Mouse (Mus musculus): ENCODE data around the gene Ugt1a6b. TPM values are rescaled to one million over a fixed set of nuclear protein-coding genes. Genes with fewer than 3 reads are reported as not detected.
"Not testable (repeated sequence)": the region's sequence is repeated elsewhere in the genome, so short reads cannot be mapped to it uniquely, and the experiment has no call there.

Gene Ugt1a6b
- polyA plus RNA-seq, 1 experiment from 2014 or later: 4.0 TPM

DNA sequence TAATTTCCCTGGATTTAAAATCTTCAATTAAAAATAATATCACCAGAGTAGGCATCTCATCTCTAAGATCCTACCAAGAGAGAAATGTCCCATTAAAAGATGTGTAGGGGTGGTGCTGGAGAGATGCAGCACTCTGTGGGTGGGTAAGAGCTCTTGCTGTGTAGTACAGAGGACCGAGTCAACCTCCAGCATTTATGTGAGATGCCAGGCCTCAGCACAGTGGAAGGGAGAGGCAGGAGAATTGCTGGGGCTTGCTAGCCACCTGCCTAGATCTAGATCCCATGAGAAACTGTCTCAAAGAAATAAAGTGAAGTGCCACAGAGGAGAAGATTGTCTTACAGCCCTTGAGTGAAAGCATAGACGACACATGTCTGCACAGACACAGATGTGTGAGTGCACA, 113.5 kb downstream of the Ugt1a6b start:
- ATAC-seq: no peak
- H3K9me3 ChIP-seq (ENCODE audit: control insufficient read depth, low read length): peaks cover 58% of the 10 kb centered on the region
- H3K27ac ChIP-seq (ENCODE audit: low read depth, low read length): no peak overlapping the region
- H3K4me1 ChIP-seq (ENCODE audit: control insufficient read depth, insufficient read depth, low read depth, low read length): no peaks in the 10 kb centered on the region
- H3K9ac ChIP-seq (ENCODE audit: low read depth, low read length): no peak overlapping the region
- H3K36me3 ChIP-seq (ENCODE audit: control insufficient read depth, insufficient read depth, low read length): no peaks in the 10 kb centered on the region
- no peak overlapping the region for H3K4me2 ChIP-seq (ENCODE audit: low read length)
- H3K27me3 ChIP-seq (replicated peaks; ENCODE audit: control insufficient read depth, insufficient read depth, low read length): no peaks in the 10 kb centered on the region
- no peak overlapping the region for H3K4me3 ChIP-seq (ENCODE audit: low read length)
- WGBS: 56% methylated on average over 2 of the region's 2 CpGs

- 65% methylated on average over 2 of the region's 2 CpGs for WGBS
- Histone ChIP-seq H3K9ac (ENCODE audit: low read depth, low read length) (no peak overlapping the region), H3K4me2 (ENCODE audit: low read length) (no peak overlapping the region), H3K4me3 (ENCODE audit: low read length) (no peak overlapping the region), H3K36me3 (ENCODE audit: control insufficient read depth, insufficient read depth, low read length) (no peaks in the 10 kb centered on the region), H3K27ac (ENCODE audit: low read depth, low read length) (no peak overlapping the region), H3K9me3 (ENCODE audit: control insufficient read depth, low read length) (peaks cover 54% of the 10 kb centered on the region), H3K4me1 (ENCODE audit: control insufficient read depth, insufficient read depth, low read depth, low read length) (no peaks in the 10 kb centered on the region), H3K27me3 (replicated peaks; ENCODE audit: control insufficient read depth, insufficient read depth, low read length) (no peaks in the 10 kb centered on the region)
- no peak for ATAC-seq
Observed at GRCm38 (mm10) chr1:88217144-88217543, 114.1 kb downstream of the Ugt1a6b start.

GRCm38 (mm10) chr1:88217576-88217975, 114.5 kb downstream of the Ugt1a6b start:
- Histone ChIP-seq H3K4me1 (ENCODE audit: control insufficient read depth, insufficient read depth, low read depth, low read length) (no peaks in the 10 kb centered on the region), H3K9me3 (ENCODE audit: control insufficient read depth, low read length) (peaks cover 51% of the 10 kb centered on the region), H3K4me3 (ENCODE audit: low read length) (no peak overlapping the region), H3K27me3 (replicated peaks; ENCODE audit: control insufficient read depth, insufficient read depth, low read length) (no peaks in the 10 kb centered on the region), H3K36me3 (ENCODE audit: control insufficient read depth, insufficient read depth, low read length) (no peaks in the 10 kb centered on the region), H3K27ac (ENCODE audit: low read depth, low read length) (no peak overlapping the region), H3K4me2 (ENCODE audit: low read length) (no peak overlapping the region), H3K9ac (ENCODE audit: low read depth, low read length) (no peak overlapping the region)
- WGBS: 41% methylated on average over 3 of the region's 3 CpGs
- no peak for ATAC-seq

DNA sequence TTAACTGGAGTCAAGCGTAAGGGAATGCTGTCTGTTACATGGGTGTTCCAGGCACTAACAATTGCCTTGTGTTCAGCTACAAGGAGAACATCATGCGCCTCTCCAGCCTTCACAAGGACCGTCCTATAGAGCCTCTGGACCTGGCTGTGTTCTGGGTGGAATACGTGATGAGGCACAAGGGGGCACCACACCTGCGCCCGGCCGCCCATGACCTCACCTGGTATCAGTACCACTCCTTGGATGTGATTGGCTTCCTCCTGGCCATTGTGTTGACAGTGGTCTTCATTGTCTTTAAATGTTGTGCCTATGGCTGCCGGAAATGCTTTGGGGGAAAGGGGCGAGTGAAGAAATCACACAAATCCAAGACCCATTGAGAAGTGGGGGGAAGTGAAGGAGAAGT, 115.0 kb downstream of the Ugt1a6b start:
- H3K9ac ChIP-seq (ENCODE audit: low read depth, low read length): no peak overlapping the region
- H3K36me3 ChIP-seq (ENCODE audit: control insufficient read depth, insufficient read depth, low read length): no peaks in the 10 kb centered on the region
- no peak overlapping the region for H3K27ac ChIP-seq (ENCODE audit: low read depth, low read length)
- no peak overlapping the region for H3K4me2 ChIP-seq (ENCODE audit: low read length)
- H3K9me3 ChIP-seq (ENCODE audit: control insufficient read depth, low read length): peaks cover 47% of the 10 kb centered on the region
- 75% methylated on average over 9 of the region's 9 CpGs for WGBS
- H3K4me3 ChIP-seq (ENCODE audit: low read length): no peak overlapping the region
- ATAC-seq: no peak
- H3K4me1 ChIP-seq (ENCODE audit: control insufficient read depth, insufficient read depth, low read depth, low read length): no peaks in the 10 kb centered on the region
- no peaks in the 10 kb centered on the region for H3K27me3 ChIP-seq (replicated peaks; ENCODE audit: control insufficient read depth, insufficient read depth, low read length)

DNA sequence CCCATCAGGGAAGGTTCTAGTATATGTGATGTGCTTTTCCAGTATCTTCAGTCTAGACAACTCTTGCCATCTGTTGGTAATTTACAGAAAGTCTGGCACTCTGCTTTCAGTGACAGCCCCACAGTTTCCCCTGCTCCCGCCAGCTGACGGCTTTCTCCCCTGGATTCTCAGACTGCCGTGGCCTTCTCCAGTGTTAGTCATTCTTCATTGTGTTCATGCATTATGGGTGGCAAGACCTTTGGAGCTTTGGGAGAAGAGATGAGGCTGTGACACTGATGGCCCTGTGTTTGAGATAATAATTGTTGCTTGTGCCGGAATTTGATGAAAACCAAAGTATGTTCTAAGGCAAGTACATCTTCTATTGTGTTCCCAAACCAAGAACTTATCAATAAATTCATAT, 115.5 kb downstream of the Ugt1a6b start:
- Histone ChIP-seq H3K4me2 (ENCODE audit: low read length) (no peak overlapping the region), H3K9ac (ENCODE audit: low read depth, low read length) (no peak overlapping the region), H3K9me3 (ENCODE audit: control insufficient read depth, low read length) (peaks cover 41% of the 10 kb centered on the region), H3K4me3 (ENCODE audit: low read length) (no peak overlapping the region), H3K27ac (ENCODE audit: low read depth, low read length) (no peak overlapping the region), H3K27me3 (replicated peaks; ENCODE audit: control insufficient read depth, insufficient read depth, low read length) (no peaks in the 10 kb centered on the region), H3K36me3 (ENCODE audit: control insufficient read depth, insufficient read depth, low read length) (no peaks in the 10 kb centered on the region), H3K4me1 (ENCODE audit: control insufficient read depth, insufficient read depth, low read depth, low read length) (no peaks in the 10 kb centered on the region)
- 52% methylated on average over 4 of the region's 4 CpGs for WGBS
- no peak for ATAC-seq

- Histone ChIP-seq H3K9me3 (ENCODE audit: control insufficient read depth, low read length) (peaks cover 37% of the 10 kb centered on the region), H3K27ac (ENCODE audit: low read depth, low read length) (no peak overlapping the region), H3K27me3 (replicated peaks; ENCODE audit: control insufficient read depth, insufficient read depth, low read length) (no peaks in the 10 kb centered on the region), H3K4me1 (ENCODE audit: control insufficient read depth, insufficient read depth, low read depth, low read length) (no peaks in the 10 kb centered on the region), H3K9ac (ENCODE audit: low read depth, low read length) (no peak overlapping the region), H3K4me3 (ENCODE audit: low read length) (no peak overlapping the region), H3K4me2 (ENCODE audit: low read length) (no peak overlapping the region), H3K36me3 (ENCODE audit: control insufficient read depth, insufficient read depth, low read length) (no peaks in the 10 kb centered on the region)
- ATAC-seq: no peak
- WGBS: 26% methylated on average over 1 of the region's 1 CpGs
Observed at GRCm38 (mm10) chr1:88219054-88219453, 116.0 kb downstream of the Ugt1a6b start.

GRCm38 (mm10) chr1:88220336-88220735, 117.3 kb downstream of the Ugt1a6b start:
- no peak for ATAC-seq
- no peaks in the 10 kb centered on the region for H3K4me1 ChIP-seq (ENCODE audit: control insufficient read depth, insufficient read depth, low read depth, low read length)

DNA sequence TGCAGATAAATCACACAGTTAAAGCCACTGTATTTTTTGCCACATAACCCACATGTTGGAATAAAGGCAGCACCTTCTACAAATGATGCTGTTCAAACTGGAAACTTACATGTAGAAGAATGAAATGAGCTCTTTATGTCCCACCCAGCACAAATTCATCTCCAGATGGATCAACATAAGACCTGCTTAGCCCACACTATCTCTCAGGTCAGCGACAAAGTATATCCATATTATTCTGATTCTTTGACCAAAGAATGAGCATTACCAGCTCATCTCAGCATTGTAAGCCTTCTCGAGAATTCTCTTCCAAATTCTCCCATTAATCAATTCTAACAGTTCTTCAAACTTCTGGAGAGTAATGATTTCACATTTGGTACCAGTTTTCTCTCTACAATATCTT, 119.2 kb downstream of the Ugt1a6b start:
- H3K4me1 ChIP-seq (ENCODE audit: control insufficient read depth, insufficient read depth, low read depth, low read length): no peaks in the 10 kb centered on the region
- H3K27me3 ChIP-seq (replicated peaks; ENCODE audit: control insufficient read depth, insufficient read depth, low read length): no peaks in the 10 kb centered on the region
- no peaks in the 10 kb centered on the region for H3K36me3 ChIP-seq (ENCODE audit: control insufficient read depth, insufficient read depth, low read length)
- no peak overlapping the region for H3K9ac ChIP-seq (ENCODE audit: low read depth, low read length)
- H3K27ac ChIP-seq (ENCODE audit: low read depth, low read length): no peak overlapping the region
- H3K4me3 ChIP-seq (ENCODE audit: low read length): no peak overlapping the region
- H3K9me3 ChIP-seq (ENCODE audit: control insufficient read depth, low read length): peaks cover 28% of the 10 kb centered on the region
- ATAC-seq: no peak
- 47% methylated on average over 2 of the region's 2 CpGs for WGBS
- H3K4me2 ChIP-seq (ENCODE audit: low read length): no peak overlapping the region

More at GRCm38 (mm10) chr1:88220336-88220735, 117.3 kb downstream of the Ugt1a6b start:
- Histone ChIP-seq H3K9ac (ENCODE audit: low read depth, low read length) (no peak overlapping the region), H3K36me3 (ENCODE audit: control insufficient read depth, insufficient read depth, low read length) (no peaks in the 10 kb centered on the region), H3K4me2 (ENCODE audit: low read length) (no peak overlapping the region), H3K27me3 (replicated peaks; ENCODE audit: control insufficient read depth, insufficient read depth, low read length) (no peaks in the 10 kb centered on the region), H3K4me3 (ENCODE audit: low read length) (no peak overlapping the region), H3K27ac (ENCODE audit: low read depth, low read length) (no peak overlapping the region), H3K9me3 (ENCODE audit: control insufficient read depth, low read length) (peaks cover 27% of the 10 kb centered on the region)

GRCm38 (mm10) chr1:88223011-88223515, 120.0 kb downstream of the Ugt1a6b start:
- H3K4me1 ChIP-seq (ENCODE audit: control insufficient read depth, insufficient read depth, low read depth, low read length): not testable (repeated sequence)

DNA sequence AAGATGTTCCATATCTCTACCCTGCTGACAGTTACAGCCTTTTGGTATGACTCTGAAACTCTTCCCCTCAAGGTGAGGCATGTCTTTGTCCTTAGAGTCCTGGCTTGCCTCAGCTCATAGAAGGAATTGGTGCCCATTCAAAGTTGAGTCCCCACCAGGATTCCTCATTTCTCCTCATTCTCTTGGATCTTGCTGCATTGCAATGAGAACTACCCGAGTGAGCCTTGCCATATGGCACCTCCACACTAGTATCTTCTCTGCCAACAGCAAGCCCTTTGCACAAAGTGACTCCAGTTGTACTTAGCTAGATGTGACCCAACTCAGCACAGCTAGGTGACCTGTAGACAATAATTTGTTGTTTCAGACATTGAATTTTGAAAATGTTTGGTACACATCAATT, 120.5 kb downstream of the Ugt1a6b start:
- 54% methylated on average over 1 of the region's 1 CpGs for WGBS
- H3K9me3 ChIP-seq (ENCODE audit: control insufficient read depth, low read length): peaks cover 36% of the 10 kb centered on the region
- no peak overlapping the region for H3K9ac ChIP-seq (ENCODE audit: low read depth, low read length)
- H3K27me3 ChIP-seq (replicated peaks; ENCODE audit: control insufficient read depth, insufficient read depth, low read length): no peaks in the 10 kb centered on the region
- H3K4me3 ChIP-seq (ENCODE audit: low read length): no peak overlapping the region
- no peaks in the 10 kb centered on the region for H3K4me1 ChIP-seq (ENCODE audit: control insufficient read depth, insufficient read depth, low read depth, low read length)
- H3K27ac ChIP-seq (ENCODE audit: low read depth, low read length): no peak overlapping the region
- no peaks in the 10 kb centered on the region for H3K36me3 ChIP-seq (ENCODE audit: control insufficient read depth, insufficient read depth, low read length)
- no peak for ATAC-seq
- H3K4me2 ChIP-seq (ENCODE audit: low read length): no peak overlapping the region

More at GRCm38 (mm10) chr1:88223011-88223515, 120.0 kb downstream of the Ugt1a6b start:
- not testable (repeated sequence) for ATAC-seq; H3K4me2 ChIP-seq (ENCODE audit: low read length); H3K4me3 ChIP-seq (ENCODE audit: low read length); H3K9ac ChIP-seq (ENCODE audit: low read depth, low read length); H3K27me3 ChIP-seq (replicated peaks; ENCODE audit: control insufficient read depth, insufficient read depth, low read length); H3K27ac ChIP-seq (ENCODE audit: low read depth, low read length); H3K36me3 ChIP-seq (ENCODE audit: control insufficient read depth, insufficient read depth, low read length)
- H3K9me3 ChIP-seq (ENCODE audit: control insufficient read depth, low read length): peaks cover 31% of the 10 kb centered on the region

Data from hindbrain, embryonic 16.5 days (tissue).